Mouse (Mus musculus): ENCODE measurements around the gene Tmem190.

Gene Tmem190

GRCm38 (mm10) chr7:4782759-4783158 is at the start of gene Tmem190, which contains the start of gene Il11:
Tmem190 (plus strand) TSS chr7:4782937.
Il11 (minus strand) TSS chr7:4782859.
- DNase-seq (ENCODE audit: low spot score) = no peak

GRCm38 (mm10) chr7:4732968-4733392 is 49.8 kb upstream of the Tmem190 start:
- no peak for DNase-seq (ENCODE audit: low spot score)

GRCm38 (mm10) chr7:4739041-4739543 is 43.6 kb upstream of the Tmem190 start:
- DNase-seq (ENCODE audit: low spot score) = no peak

- peak; percentile 86 for DNase-seq (ENCODE audit: low spot score)
Measured at GRCm38 (mm10) chr7:4739544-4740275, 43.0 kb upstream of the Tmem190 start, which contains the start of gene Kmt5c. Kmt5c (plus strand) TSS chr7:4740115.

GRCm38 (mm10) chr7:4740309-4740727 is 42.4 kb upstream of the Tmem190 start:
- DNase-seq (ENCODE audit: low spot score) = no peak

- peak; percentile 58 for DNase-seq (ENCODE audit: low spot score)
Measured at GRCm38 (mm10) chr7:4741151-4741550, 41.6 kb upstream of the Tmem190 start.

- no peak for DNase-seq (ENCODE audit: low spot score)
Measured at GRCm38 (mm10) chr7:4741672-4742481, 40.9 kb upstream of the Tmem190 start.

- no peak for DNase-seq (ENCODE audit: low spot score)
Measured at GRCm38 (mm10) chr7:4742482-4742819, 40.3 kb upstream of the Tmem190 start.

- no peak for DNase-seq (ENCODE audit: low spot score)
Measured at GRCm38 (mm10) chr7:4743354-4743753, 39.4 kb upstream of the Tmem190 start.

GRCm38 (mm10) chr7:4744886-4745285 is 37.9 kb upstream of the Tmem190 start:
- DNase-seq (ENCODE audit: low spot score) = no peak

- no peak for DNase-seq (ENCODE audit: low spot score)
Measured at GRCm38 (mm10) chr7:4746326-4746980, 36.3 kb upstream of the Tmem190 start.

- no peak for DNase-seq (ENCODE audit: low spot score)
Measured at GRCm38 (mm10) chr7:4747156-4747899, 35.4 kb upstream of the Tmem190 start.

GRCm38 (mm10) chr7:4748321-4748720 is 34.4 kb upstream of the Tmem190 start:
- no peak for DNase-seq (ENCODE audit: low spot score)

GRCm38 (mm10) chr7:4749169-4749568 is 33.6 kb upstream of the Tmem190 start:
- no peak for DNase-seq (ENCODE audit: low spot score)

GRCm38 (mm10) chr7:4751971-4752820 is 30.5 kb upstream of the Tmem190 start:
- DNase-seq (ENCODE audit: low spot score) = peak; percentile 66

GRCm38 (mm10) chr7:4752821-4753570 is 29.7 kb upstream of the Tmem190 start, which contains the start of gene Cox6b2:
Cox6b2 (minus strand) TSS chr7:4753094.
- DNase-seq (ENCODE audit: low spot score) = peak; percentile 62

GRCm38 (mm10) chr7:4759670-4760069 is 23.1 kb upstream of the Tmem190 start:
- DNase-seq (ENCODE audit: low spot score) = no peak

- no peak for DNase-seq (ENCODE audit: low spot score)
Measured at GRCm38 (mm10) chr7:4764946-4765710, 17.6 kb upstream of the Tmem190 start.

- DNase-seq (ENCODE audit: low spot score) = no peak
Measured at GRCm38 (mm10) chr7:4771202-4771601, 11.5 kb upstream of the Tmem190 start, which contains the start of gene Fam71e2. Fam71e2 (minus strand) TSS chr7:4771302.
